Mouse (Mus musculus) spleen, adult 2 months (tissue): ENCODE measurements around the gene Ubald2.

ENCODE experiments used
- CTCF ChIP-seq: fragments of 200-500 bp; IDR thresholded peaks from 2 replicates; pipeline ENCODE4 v1.5.1; 2011; ENCODE audit warnings: mild to moderate bottlenecking, inconsistent platforms; ENCODE audit not compliant: insufficient read depth, insufficient read length, insufficient replicate concordance; ENCODE audit errors: extremely low read depth
- POLR2A ChIP-seq: fragments of 200-500 bp; IDR thresholded peaks from 2 replicates; pipeline ENCODE4 v1.6.1; 2011; ENCODE audit warnings: low read depth, low read length, inconsistent platforms

GRCm38 (mm10) chr11:116432127-116432526 lies 1.8 kb upstream of the Ubald2 start:
- TF ChIP-seq CTCF (no peak), POLR2A (no peak)
